Mouse (Mus musculus): ENCODE measurements around the gene Park7. TPM values are rescaled to one million over a fixed set of nuclear protein-coding genes. Genes with fewer than 3 reads are reported as not detected.
A peak's percentile ranks its signal among the peaks of the same experiment; 100 is the strongest.

The Park7 gene
- not detected in 2 replicates for polyA plus RNA-seq (2012; ENCODE audit: insufficient read depth, insufficient read length, low replicate concordance, missing spikeins)

- peak; percentile 98 for TF ChIP-seq POLR2A (IDR thresholded peaks at IDR 0.05; ENCODE audit: insufficient read depth, low read depth, low read length)
- peak; percentile 54 for TF ChIP-seq CTCF (IDR thresholded peaks at IDR 0.05; ENCODE audit: insufficient read depth, low read depth, low read length)
- under 1% methylated on average over 48 of the region's 48 CpGs for WGBS
- H3K27ac ChIP-seq (ENCODE audit: insufficient read depth, low read depth, low read length): peak within 1 kb of the TSS; percentile 82
- peaks cover 10% of the 10 kb centered on the region for H3K4me1 ChIP-seq (ENCODE audit: control insufficient read depth, insufficient read depth, low read length)
- peak within 1 kb of the TSS; percentile 65 for H3K4me3 ChIP-seq (ENCODE audit: insufficient read depth, low read depth, low read length)
Observed at GRCm38 (mm10) chr4:150914290-150914733, at the start of gene Park7, which contains the start of gene Tnfrsf9. TSS of gene Park7 (minus strand) at chr4:150914437. TSS of gene Tnfrsf9 (plus strand) at chr4:150914562.

GRCm38 (mm10) chr4:150963711-150964110 is 49.5 kb upstream of the Park7 start:
- WGBS: 66% methylated on average over 2 of the region's 2 CpGs

GRCm38 (mm10) chr4:150962231-150962630 is 48.0 kb upstream of the Park7 start:
- Histone ChIP-seq H3K4me3 (ENCODE audit: insufficient read depth, low read depth, low read length) (no peak overlapping the region), H3K27ac (ENCODE audit: insufficient read depth, low read depth, low read length) (no peak overlapping the region), H3K4me1 (ENCODE audit: control insufficient read depth, insufficient read depth, low read length) (peaks cover 5% of the 10 kb centered on the region)
- 51% methylated on average over 6 of the region's 6 CpGs for WGBS
- TF ChIP-seq POLR2A (IDR thresholded peaks at IDR 0.05; ENCODE audit: insufficient read depth, low read depth, low read length) (no peak), CTCF (IDR thresholded peaks at IDR 0.05; ENCODE audit: insufficient read depth, low read depth, low read length) (no peak)

More at GRCm38 (mm10) chr4:150963711-150964110, 49.5 kb upstream of the Park7 start:
- Histone ChIP-seq H3K27ac (ENCODE audit: insufficient read depth, low read depth, low read length) (no peak overlapping the region), H3K4me3 (ENCODE audit: insufficient read depth, low read depth, low read length) (no peak overlapping the region), H3K4me1 (ENCODE audit: control insufficient read depth, insufficient read depth, low read length) (peaks cover 5% of the 10 kb centered on the region)
- TF ChIP-seq POLR2A (IDR thresholded peaks at IDR 0.05; ENCODE audit: insufficient read depth, low read depth, low read length) (no peak), CTCF (IDR thresholded peaks at IDR 0.05; ENCODE audit: insufficient read depth, low read depth, low read length) (no peak)

GRCm38 (mm10) chr4:150958536-150958935 is 44.3 kb upstream of the Park7 start:
- Histone ChIP-seq H3K27ac (ENCODE audit: insufficient read depth, low read depth, low read length) (no peak overlapping the region), H3K4me1 (ENCODE audit: control insufficient read depth, insufficient read depth, low read length) (peaks cover 4% of the 10 kb centered on the region), H3K4me3 (ENCODE audit: insufficient read depth, low read depth, low read length) (no peak overlapping the region)
- TF ChIP-seq POLR2A (IDR thresholded peaks at IDR 0.05; ENCODE audit: insufficient read depth, low read depth, low read length) (no peak), CTCF (IDR thresholded peaks at IDR 0.05; ENCODE audit: insufficient read depth, low read depth, low read length) (no peak)
- 92% methylated on average over 7 of the region's 7 CpGs for WGBS

- Histone ChIP-seq H3K4me1 (ENCODE audit: control insufficient read depth, insufficient read depth, low read length) (peaks cover 4% of the 10 kb centered on the region), H3K4me3 (ENCODE audit: insufficient read depth, low read depth, low read length) (no peak overlapping the region), H3K27ac (ENCODE audit: insufficient read depth, low read depth, low read length) (no peak overlapping the region)
- TF ChIP-seq POLR2A (IDR thresholded peaks at IDR 0.05; ENCODE audit: insufficient read depth, low read depth, low read length) (no peak), CTCF (IDR thresholded peaks at IDR 0.05; ENCODE audit: insufficient read depth, low read depth, low read length) (no peak)
- 25% methylated on average over 1 of the region's 1 CpGs for WGBS
Observed at GRCm38 (mm10) chr4:150957106-150957458, 42.8 kb upstream of the Park7 start.

- TF ChIP-seq CTCF (IDR thresholded peaks at IDR 0.05; ENCODE audit: insufficient read depth, low read depth, low read length) (no peak), POLR2A (IDR thresholded peaks at IDR 0.05; ENCODE audit: insufficient read depth, low read depth, low read length) (no peak)
- Histone ChIP-seq H3K4me1 (ENCODE audit: control insufficient read depth, insufficient read depth, low read length) (peaks cover 4% of the 10 kb centered on the region), H3K4me3 (ENCODE audit: insufficient read depth, low read depth, low read length) (no peak overlapping the region), H3K27ac (ENCODE audit: insufficient read depth, low read depth, low read length) (no peak overlapping the region)
- 42% methylated on average over 13 of the region's 13 CpGs for WGBS
Observed at GRCm38 (mm10) chr4:150956369-150957105, 42.3 kb upstream of the Park7 start.

GRCm38 (mm10) chr4:150950972-150951371 is 36.7 kb upstream of the Park7 start:
- H3K4me3 ChIP-seq (ENCODE audit: insufficient read depth, low read depth, low read length): no peak overlapping the region
- H3K4me1 ChIP-seq (ENCODE audit: control insufficient read depth, insufficient read depth, low read length): no peaks in the 10 kb centered on the region
- TF ChIP-seq POLR2A (IDR thresholded peaks at IDR 0.05; ENCODE audit: insufficient read depth, low read depth, low read length): no peak
- no peak for TF ChIP-seq CTCF (IDR thresholded peaks at IDR 0.05; ENCODE audit: insufficient read depth, low read depth, low read length)
- H3K27ac ChIP-seq (ENCODE audit: insufficient read depth, low read depth, low read length): no peak overlapping the region
- 80% methylated on average over 10 of the region's 10 CpGs for WGBS

- H3K27ac ChIP-seq (ENCODE audit: insufficient read depth, low read depth, low read length): no peak overlapping the region
- peaks cover 3% of the 10 kb centered on the region; the same call in 1 of the 2 replicates for H3K4me1 ChIP-seq (ENCODE audit: control insufficient read depth, insufficient read depth, low read length)
- no peak overlapping the region for H3K4me3 ChIP-seq (ENCODE audit: insufficient read depth, low read depth, low read length)
- no peak for TF ChIP-seq CTCF (IDR thresholded peaks at IDR 0.05; ENCODE audit: insufficient read depth, low read depth, low read length)
- no peak for TF ChIP-seq POLR2A (IDR thresholded peaks at IDR 0.05; ENCODE audit: insufficient read depth, low read depth, low read length)
- 92% methylated on average over 7 of the region's 7 CpGs for WGBS
Observed at GRCm38 (mm10) chr4:150944707-150945106, 30.5 kb upstream of the Park7 start.

GRCm38 (mm10) chr4:150939991-150940651 is 25.9 kb upstream of the Park7 start:
- peaks cover 17% of the 10 kb centered on the region for H3K4me1 ChIP-seq (ENCODE audit: control insufficient read depth, insufficient read depth, low read length)
- no peak for TF ChIP-seq CTCF (IDR thresholded peaks at IDR 0.05; ENCODE audit: insufficient read depth, low read depth, low read length)
- no peak for TF ChIP-seq POLR2A (IDR thresholded peaks at IDR 0.05; ENCODE audit: insufficient read depth, low read depth, low read length)
- no peak overlapping the region for H3K4me3 ChIP-seq (ENCODE audit: insufficient read depth, low read depth, low read length)
- 58% methylated on average over 13 of the region's 13 CpGs for WGBS
- no peak overlapping the region for H3K27ac ChIP-seq (ENCODE audit: insufficient read depth, low read depth, low read length)

All from olfactory bulb, adult 2 months (tissue).